Mouse (Mus musculus): Measurements from ENCODE around the gene Farp2.
"Not testable (repeated sequence)": the region's sequence is repeated elsewhere in the genome, so short reads cannot be mapped to it uniquely, and the experiment has no call there.

Farp2 gene

DNA sequence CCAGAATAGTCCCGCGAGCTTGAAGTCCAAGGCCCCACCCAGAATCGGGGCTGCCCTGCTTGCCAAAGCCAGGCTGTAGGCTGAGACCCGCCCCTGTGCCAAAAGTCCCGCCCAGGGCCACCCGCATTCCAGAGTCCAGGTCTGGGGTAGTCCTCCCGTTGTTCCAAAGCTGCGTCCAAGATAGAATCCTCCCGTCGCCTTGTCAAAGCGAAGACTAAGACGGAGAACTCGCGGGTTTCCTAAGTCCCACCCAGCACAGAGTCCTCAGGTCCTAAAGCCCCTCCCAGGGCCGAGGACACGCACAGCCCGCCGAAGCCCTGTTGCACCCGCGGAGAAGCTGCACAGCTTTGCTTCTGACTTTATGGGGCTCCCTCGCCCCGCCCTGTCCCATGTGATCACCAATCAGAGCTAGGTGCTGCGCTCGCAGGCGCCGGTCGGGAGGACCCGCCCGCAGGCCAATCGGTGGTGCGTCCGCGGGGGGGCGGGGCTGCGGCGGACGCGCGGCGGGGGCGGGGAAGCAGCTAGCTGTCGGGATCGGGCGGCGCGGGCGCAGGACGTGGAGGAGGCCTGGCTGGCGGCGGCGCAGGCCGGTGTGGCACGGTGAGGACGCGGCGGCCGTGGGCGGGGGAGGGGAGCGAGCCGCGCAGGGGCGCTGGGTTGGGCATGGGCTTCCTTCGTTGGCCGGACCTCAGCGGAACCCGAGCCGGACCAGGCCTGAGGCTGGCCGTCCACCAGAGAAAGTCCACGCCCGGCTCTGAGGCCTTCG is at the start of gene Farp2:
Gene Farp2 (plus strand): TSS at position 495 of the 766 bp plus-strand sequence.
- in situ Hi-C loops (cut with MboI; ENCODE audit: low pct_unique_long_range_greater_than_20kb in 1 of 2, low sequenced_read_pairs in 2 of 2, unreplicated experiment in 1 of 2) = no loop called here

DNA sequence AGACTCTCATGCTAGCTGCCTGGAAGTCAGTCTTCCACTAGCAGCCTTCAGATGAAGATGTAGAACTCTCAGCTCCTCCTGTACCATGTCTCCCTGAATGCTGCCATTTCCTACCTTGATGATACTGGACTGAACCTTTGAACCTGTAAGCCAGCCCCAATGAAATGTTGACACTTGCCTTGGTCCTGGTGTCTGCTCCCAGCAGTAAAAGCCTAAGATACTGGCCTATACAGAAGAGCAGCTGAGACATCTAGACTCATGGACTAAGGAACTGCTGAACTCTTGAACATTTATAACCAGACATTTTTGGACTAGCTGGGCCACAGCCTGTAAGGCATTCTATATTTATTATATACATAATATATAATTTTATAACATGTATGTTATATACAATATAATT is 46.8 kb upstream of the Farp2 start:
- in situ Hi-C loops (cut with MboI; ENCODE audit: low pct_unique_long_range_greater_than_20kb in 1 of 2, low sequenced_read_pairs in 2 of 2, unreplicated experiment in 1 of 2) = no loop called here

- in situ Hi-C loops (cut with MboI; ENCODE audit: low pct_unique_long_range_greater_than_20kb in 1 of 2, low sequenced_read_pairs in 2 of 2, unreplicated experiment in 1 of 2) = no loop called here
Observed at GRCm38 (mm10) chr1:93465746-93466145, 46.1 kb upstream of the Farp2 start.

GRCm38 (mm10) chr1:93468626-93469025 is 43.3 kb upstream of the Farp2 start:
- in situ Hi-C loops (cut with MboI; ENCODE audit: low pct_unique_long_range_greater_than_20kb in 1 of 2, low sequenced_read_pairs in 2 of 2, unreplicated experiment in 1 of 2) = no loop called here

GRCm38 (mm10) chr1:93475694-93476093 is 36.2 kb upstream of the Farp2 start:
- in situ Hi-C loops (cut with MboI; ENCODE audit: low pct_unique_long_range_greater_than_20kb in 1 of 2, low sequenced_read_pairs in 2 of 2, unreplicated experiment in 1 of 2) = no loop called here

- in situ Hi-C loops (cut with MboI; ENCODE audit: low pct_unique_long_range_greater_than_20kb in 1 of 2, low sequenced_read_pairs in 2 of 2, unreplicated experiment in 1 of 2) = no loop called here
Observed at GRCm38 (mm10) chr1:93477758-93478585, 33.9 kb upstream of the Farp2 start.

- in situ Hi-C loops (cut with MboI; ENCODE audit: low pct_unique_long_range_greater_than_20kb in 1 of 2, low sequenced_read_pairs in 2 of 2, unreplicated experiment in 1 of 2) = no loop called here
Observed at GRCm38 (mm10) chr1:93478586-93479475, 33.0 kb upstream of the Farp2 start, which contains the start of gene Hdlbp. Gene Hdlbp (minus strand): TSS chr1:93478815.

GRCm38 (mm10) chr1:93479476-93480083 is 32.3 kb upstream of the Farp2 start:
- in situ Hi-C loops (cut with MboI; ENCODE audit: low pct_unique_long_range_greater_than_20kb in 1 of 2, low sequenced_read_pairs in 2 of 2, unreplicated experiment in 1 of 2) = no loop called here

DNA sequence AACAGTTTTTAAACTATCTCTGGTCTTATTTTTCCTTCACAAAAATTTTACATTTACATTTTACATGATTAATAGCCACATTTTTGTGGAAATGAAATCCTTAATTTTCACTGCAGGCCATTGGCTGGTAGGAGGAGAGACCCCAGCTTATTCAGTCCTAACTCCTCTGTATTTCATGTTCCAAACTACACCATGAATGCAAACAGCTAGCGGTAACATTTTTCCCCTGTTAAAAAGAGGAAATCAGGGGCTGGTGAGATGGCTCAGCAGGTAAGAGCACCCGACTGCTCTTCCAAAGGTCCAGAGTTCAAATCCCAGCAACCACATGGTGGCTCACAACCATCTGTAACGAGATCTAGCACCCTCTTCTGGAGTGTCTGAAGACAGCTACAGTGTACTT is 25.6 kb upstream of the Farp2 start:
- in situ Hi-C loops (cut with MboI; ENCODE audit: low pct_unique_long_range_greater_than_20kb in 1 of 2, low sequenced_read_pairs in 2 of 2, unreplicated experiment in 1 of 2) = not testable (repeated sequence)

- in situ Hi-C loops (cut with MboI; ENCODE audit: low pct_unique_long_range_greater_than_20kb in 1 of 2, low sequenced_read_pairs in 2 of 2, unreplicated experiment in 1 of 2) = no loop called here
Observed at GRCm38 (mm10) chr1:93495312-93495711, 16.6 kb upstream of the Farp2 start.

- in situ Hi-C loops (cut with MboI; ENCODE audit: low pct_unique_long_range_greater_than_20kb in 1 of 2, low sequenced_read_pairs in 2 of 2, unreplicated experiment in 1 of 2) = no loop called here
Observed at GRCm38 (mm10) chr1:93506944-93507676, 4.8 kb upstream of the Farp2 start.

DNA sequence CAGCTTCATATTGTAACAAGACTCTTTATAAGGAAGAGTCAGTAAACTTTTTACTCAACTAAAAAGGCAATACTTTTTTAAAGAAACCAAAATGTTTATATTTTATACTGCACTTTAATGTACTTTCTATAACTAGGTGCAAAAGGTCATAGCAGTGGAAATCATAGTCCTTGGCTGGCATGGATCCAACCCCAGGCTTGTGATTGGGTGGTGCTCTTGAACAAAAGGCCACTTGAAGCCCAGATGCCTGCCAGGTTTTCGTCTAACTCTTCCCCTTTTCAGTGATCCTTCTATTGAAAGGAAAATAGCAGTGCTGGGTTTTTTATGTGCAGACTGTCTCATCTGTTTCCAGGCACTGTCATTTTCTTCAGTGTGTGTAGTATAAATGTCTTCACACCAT is 3.3 kb upstream of the Farp2 start:
- in situ Hi-C loops (cut with MboI; ENCODE audit: low pct_unique_long_range_greater_than_20kb in 1 of 2, low sequenced_read_pairs in 2 of 2, unreplicated experiment in 1 of 2) = not testable (repeated sequence)

GRCm38 (mm10) chr1:93512351-93512690 is 442 bp downstream of the Farp2 start:
- in situ Hi-C loops (cut with MboI; ENCODE audit: low pct_unique_long_range_greater_than_20kb in 1 of 2, low sequenced_read_pairs in 2 of 2, unreplicated experiment in 1 of 2) = no loop called here

- in situ Hi-C loops (cut with MboI; ENCODE audit: low pct_unique_long_range_greater_than_20kb in 1 of 2, low sequenced_read_pairs in 2 of 2, unreplicated experiment in 1 of 2) = no loop called here
Observed at GRCm38 (mm10) chr1:93513221-93513620, 1.3 kb downstream of the Farp2 start.

DNA sequence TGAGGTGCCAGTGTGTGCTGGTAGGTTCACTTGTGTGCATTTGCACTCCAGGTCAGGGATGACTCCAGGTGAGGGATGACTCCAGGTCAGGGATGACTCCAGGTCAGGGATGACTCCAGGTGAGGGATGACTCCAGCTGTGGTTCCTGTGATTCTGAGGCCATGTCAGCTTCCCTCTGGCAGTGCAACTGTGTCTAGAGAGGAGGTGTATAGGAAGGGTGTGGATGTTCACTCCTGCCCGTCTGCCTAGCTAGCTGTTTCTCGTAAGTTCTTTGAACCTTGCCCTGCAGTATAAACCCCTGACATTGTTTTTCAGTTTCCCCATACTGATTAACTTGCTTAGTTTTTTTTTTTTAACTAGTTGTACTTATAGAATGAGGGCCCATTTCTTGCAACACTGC is 9.6 kb downstream of the Farp2 start:
- in situ Hi-C loops (cut with MboI; ENCODE audit: low pct_unique_long_range_greater_than_20kb in 1 of 2, low sequenced_read_pairs in 2 of 2, unreplicated experiment in 1 of 2) = no loop called here

- in situ Hi-C loops (cut with MboI; ENCODE audit: low pct_unique_long_range_greater_than_20kb in 1 of 2, low sequenced_read_pairs in 2 of 2, unreplicated experiment in 1 of 2) = no loop called here
Observed at GRCm38 (mm10) chr1:93522325-93522724, 10.4 kb downstream of the Farp2 start.

DNA sequence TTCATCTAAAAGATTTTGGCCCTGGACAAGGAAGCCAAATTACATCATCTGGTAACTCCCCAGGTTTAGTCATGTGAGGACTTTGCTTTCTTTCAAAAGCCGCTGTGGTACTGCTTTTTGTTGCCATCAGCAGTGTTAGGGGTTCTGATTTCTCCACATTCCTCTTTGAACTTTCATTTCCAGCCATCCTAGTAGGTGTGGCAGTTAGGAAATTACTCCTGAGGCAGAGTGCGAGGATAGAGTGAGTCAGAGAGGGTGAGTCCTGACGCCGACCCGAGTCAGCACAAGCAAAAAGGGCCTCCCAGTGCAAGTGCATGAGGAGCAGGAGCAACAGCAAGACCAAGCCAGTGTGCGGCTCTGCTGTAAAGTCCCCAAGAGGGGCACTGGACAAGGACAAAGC is 17.9 kb downstream of the Farp2 start:
- in situ Hi-C loops (cut with MboI; ENCODE audit: low pct_unique_long_range_greater_than_20kb in 1 of 2, low sequenced_read_pairs in 2 of 2, unreplicated experiment in 1 of 2) = no loop called here

DNA sequence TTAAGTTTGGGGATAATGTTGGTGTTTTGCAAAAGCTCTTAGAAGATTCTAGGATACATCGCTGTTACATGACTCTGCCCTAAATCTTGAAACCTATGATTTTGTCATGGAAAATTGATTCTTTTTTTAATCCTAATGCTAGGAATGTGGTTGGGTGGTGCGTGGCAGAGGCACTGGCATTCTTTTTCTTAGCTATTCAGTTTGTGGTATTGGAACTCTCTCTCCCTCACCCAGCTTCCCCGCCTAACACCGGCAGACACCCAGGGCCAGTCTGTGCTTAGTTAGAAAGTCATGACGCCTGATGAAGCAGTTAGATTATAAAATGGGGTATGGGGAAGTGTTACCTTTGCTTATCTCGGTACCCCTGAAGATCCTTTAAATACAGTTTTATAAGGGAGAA is 25.3 kb downstream of the Farp2 start:
- in situ Hi-C loops (cut with MboI; ENCODE audit: low pct_unique_long_range_greater_than_20kb in 1 of 2, low sequenced_read_pairs in 2 of 2, unreplicated experiment in 1 of 2) = no loop called here
